In the genomic region with DNA sequence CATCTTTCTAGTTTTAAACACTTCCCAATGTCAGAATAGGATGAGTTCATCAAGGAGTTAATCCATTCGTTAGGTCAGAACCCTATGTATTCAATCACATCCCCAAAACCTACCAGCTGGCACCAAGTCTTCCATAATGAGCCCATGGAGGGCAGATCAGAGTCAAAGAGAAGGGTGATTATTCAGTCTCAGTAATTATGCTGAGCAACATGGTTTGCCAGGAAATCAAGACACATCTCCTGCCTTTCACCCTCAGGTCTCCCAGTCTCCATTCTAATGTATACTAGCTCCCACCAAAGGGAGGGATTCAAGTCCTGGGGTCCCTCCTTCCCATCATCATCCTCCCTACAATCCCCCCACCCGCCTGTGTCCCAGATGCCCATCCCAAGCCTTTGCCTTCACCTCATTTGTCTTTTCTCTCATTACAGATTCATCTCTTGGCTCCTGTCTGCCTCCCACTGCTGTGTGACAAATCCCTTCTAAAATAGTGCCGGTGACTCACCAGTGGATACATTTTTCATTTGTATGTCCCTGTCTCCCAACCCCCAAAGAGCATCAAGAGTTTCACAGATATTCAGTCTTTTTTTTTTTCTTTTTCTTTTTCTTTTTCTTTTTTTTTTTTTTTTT, we compare ENCODE assay signal across 15 mouse cellular contexts. TPM values are rescaled to one million over a fixed set of nuclear protein-coding genes. Genes with fewer than 3 reads are reported as not detected.
DNase-seq lines count a peak whose midpoint lies in the region; ATAC-seq and TF ChIP-seq lines count a peak whose summit lies in the region.
"Had no signal": no experiment of that assay in that cellular context is flagged by ENCODE, and none has a peak within 500 bp of the region (broad histone marks: within the 10 kb centered on the region; RNA-seq: fewer than 3 reads in every experiment).

No protein-coding gene starts in this region.

- no peak overlapping the region for H3K27ac ChIP-seq in midbrain, postnatal 0 days (ENCODE audit: low read depth, low read length)
- no peak overlapping the region for H3K27ac ChIP-seq in midbrain, embryonic 10.5 days (replicated peaks)
- H3K27ac ChIP-seq: forebrain, embryonic 10.5 days; heart, embryonic 15.5 days; limb, embryonic 12.5 days had no signal

- H3K27me3 ChIP-seq in midbrain, postnatal 0 days (ENCODE audit: insufficient read depth, low read length) = no peaks in the 10 kb centered on the region
- H3K27me3 ChIP-seq in midbrain, embryonic 10.5 days (ENCODE audit: low read depth, poor library complexity, severe bottlenecking) = no peaks in the 10 kb centered on the region
- H3K27me3 ChIP-seq: heart, embryonic 15.5 days; limb, embryonic 12.5 days had no signal

- H3K9ac ChIP-seq in midbrain, postnatal 0 days (replicated peaks; ENCODE audit: low read length, poor library complexity, severe bottlenecking) = no peak overlapping the region
- H3K9ac ChIP-seq: heart, embryonic 15.5 days; limb, embryonic 12.5 days had no signal

- H3K4me3 ChIP-seq in midbrain, postnatal 0 days (ENCODE audit: low read depth, low read length) = no peak overlapping the region
- no peak overlapping the region for H3K4me3 ChIP-seq in midbrain, embryonic 10.5 days
- H3K4me3 ChIP-seq: forebrain, embryonic 10.5 days; heart, embryonic 15.5 days; limb, embryonic 12.5 days had no signal

- H3K36me3 ChIP-seq in midbrain, postnatal 0 days (ENCODE audit: insufficient read depth, low read length) = no peaks in the 10 kb centered on the region
- no peaks in the 10 kb centered on the region for H3K36me3 ChIP-seq in midbrain, embryonic 10.5 days
- H3K36me3 ChIP-seq: forebrain, embryonic 10.5 days; heart, embryonic 15.5 days; limb, embryonic 12.5 days had no signal

- H3K4me1 ChIP-seq in midbrain, postnatal 0 days (ENCODE audit: insufficient read depth, low read length) = no peaks in the 10 kb centered on the region
- no peaks in the 10 kb centered on the region for H3K4me1 ChIP-seq in midbrain, embryonic 10.5 days
- H3K4me1 ChIP-seq: forebrain, embryonic 10.5 days; heart, embryonic 15.5 days; limb, embryonic 12.5 days had no signal

- ATAC-seq in midbrain, postnatal 0 days (ENCODE audit: low FRiP score) = no peak
- ATAC-seq: lung, postnatal 0 days had no signal

- H3K9me3 ChIP-seq in midbrain, postnatal 0 days (ENCODE audit: low read length) = no peaks in the 10 kb centered on the region
- H3K9me3 ChIP-seq in midbrain, embryonic 10.5 days (replicated peaks) = no peaks in the 10 kb centered on the region
- H3K9me3 ChIP-seq: forebrain, embryonic 10.5 days; heart, embryonic 15.5 days; limb, embryonic 12.5 days had no signal

- 48% methylated on average over 3 of the region's 3 CpGs for WGBS in midbrain, postnatal 0 days
- WGBS in midbrain, embryonic 10.5 days = 76% methylated on average over 3 of the region's 3 CpGs

- no peak overlapping the region for H3K4me2 ChIP-seq in midbrain, postnatal 0 days (ENCODE audit: low read depth, low read length, poor library complexity, severe bottlenecking)
- H3K4me2 ChIP-seq: heart, embryonic 15.5 days; limb, embryonic 12.5 days had no signal

- peak; percentile 5 for DNase-seq in midbrain, postnatal 0 days (ENCODE audit: low spot score)
- DNase-seq in midbrain, embryonic 10.5 days (ENCODE audit: low spot score) = no peak
- peak; percentile 26 to 33 for DNase-seq in cerebellum, postnatal 14 days
- peak; percentile 88 for DNase-seq in layer of hippocampus, adult 9-11 months
- DNase-seq in right cerebral cortex, postnatal 36 days (ENCODE audit: low spot score in 2 of 2) = peak; percentile 67 to 85
- DNase-seq in gastrocnemius, postnatal 36 days = no peak
- DNase-seq in kidney, postnatal 10 days = no peak
- DNase-seq in natural killer cell, adult 2 months (ENCODE audit: low spot score in 2 of 2) = no peak
- DNase-seq: embryo, embryonic 11 days; thymus, adult 18-20 months had no signal

- intact Hi-C loops in gastrocnemius, postnatal 36 days (cut with DNase I) = no loop called here

- TF ChIP-seq CTCF in midbrain, postnatal 0 days (IDR thresholded peaks at IDR 0.05) = no peak

RNA-seq across cellular contexts. Expression of gene Xcl1, which starts 8.7 kb away (rescaled TPM):
- not detected in 2 replicates for total RNA-seq in midbrain, postnatal 0 days (2014; rRNA removed)
- polyA plus RNA-seq in midbrain, postnatal 0 days (2015; fragmentation: Nextera tagmentation; extraction: Ambion mirVana) = not detected in 2 replicates
- polyA plus RNA-seq in midbrain, embryonic 10.5 days (2016; fragmentation: Nextera tagmentation; extraction: Ambion mirVana) = not detected in 2 replicates
- not detected for total RNA-seq in gastrocnemius, postnatal 36 days (2021)
- polyA plus RNA-seq: forebrain, embryonic 10.5 days; intestine, embryonic 14.5 days; limb, embryonic 12.5 days; lung, postnatal 0 days had no signal

Comparison
In these comparisons a context has a peak if more than half of its experiments do, and no peak if none do; other contexts are left out.
1. DNase-seq: peak in midbrain, postnatal 0 days (single experiment), cerebellum, postnatal 14 days (2 of 2), layer of hippocampus, adult 9-11 months (single experiment) and right cerebral cortex, postnatal 36 days (2 of 2); none in midbrain, embryonic 10.5 days (single experiment), gastrocnemius, postnatal 36 days (0 of 2), kidney, postnatal 10 days (single experiment) and natural killer cell, adult 2 months (0 of 2).